Mouse (Mus musculus) heart, adult 2 months (tissue): ENCODE results near the gene Lcn6.

Experiments
- CTCF ChIP-seq: fragments of 200-600 bp; IDR thresholded peaks from 2 replicates; pipeline ENCODE4 v1.8.1; 2022; ENCODE audit warnings: antibody characterized with exemption, mild to moderate bottlenecking, moderate library complexity
- EP300 ChIP-seq: fragments of 200-500 bp; IDR thresholded peaks from 2 replicates; pipeline ENCODE4 v1.6.1; 2011; ENCODE audit warnings: low read depth, low read length, control low read depth; ENCODE audit not compliant: insufficient read depth

GRCm38 (mm10) chr2:25664125-25664524 lies 12.5 kb upstream of the Lcn6 start:
- TF ChIP-seq EP300: no peak
- no peak for TF ChIP-seq CTCF
